Mouse (Mus musculus) cerebellum, adult 2 months (tissue): ENCODE measurements at regions not wholly inside any gene's neighbourhood (a gene's known extent, or its start where the extent isn't known, plus 50 kb on each side); places are given as distances from the start of the nearest gene placed in this dataset.

Source experiments
- DNase-seq, 2 experiments: peaks; one replicate each; pipeline ENCODE4 v3.0.0; 2021
- H3K27ac ChIP-seq: fragments of 200-500 bp; 2 replicates; pipeline ENCODE4 v1.5.1; 2012; ENCODE audit warnings: low read length, control low read depth, inconsistent platforms; ENCODE audit not compliant: insufficient read depth
- H3K27me3 ChIP-seq: fragments of 200-500 bp; 2 replicates; pipeline ENCODE4 v1.6.1; 2012; ENCODE audit warnings: inconsistent platforms, mild to moderate bottlenecking, low read length, moderate library complexity; ENCODE audit not compliant: control insufficient read depth, insufficient read depth
- H3K4me1 ChIP-seq: fragments of 200-500 bp; 2 replicates; pipeline ENCODE4 v1.6.1; 2011; ENCODE audit warnings: low read length; ENCODE audit not compliant: control insufficient read depth, insufficient read depth
- H3K4me3 ChIP-seq: fragments of 200-500 bp; replicated peaks from 2 replicates; pipeline ENCODE3; 2011; ENCODE audit warnings: mild to moderate bottlenecking, low read depth, low read length, control low read depth; ENCODE audit not compliant: insufficient read depth
- CTCF ChIP-seq: fragments of 200-500 bp; IDR thresholded peaks from 2 replicates; pipeline ENCODE4 v1.5.1; 2011; ENCODE audit warnings: low read depth, mild to moderate bottlenecking, control low read depth, low read length, moderate library complexity, borderline replicate concordance; ENCODE audit not compliant: insufficient read depth
- POLR2A ChIP-seq: fragments of 200-500 bp; IDR thresholded peaks from 2 replicates; pipeline ENCODE4 v1.6.1; 2011; ENCODE audit warnings: low read length, control low read depth, borderline replicate concordance; ENCODE audit not compliant: insufficient read depth
- WGBS: fragments of 180-500 bp; shearing (Covaris S2); methylation state at CpG from one replicate; pipeline ENCODE4 v1.1.7; 2018; 5-methylcytosine and 5-hydroxymethylcytosine counted together

GRCm38 (mm10) chr10:117483091-117483600 lies 103.3 kb upstream of the Cpsf6 start:
- DNase-seq = no peak

GRCm38 (mm10) chr10:117482361-117482760 lies 102.5 kb upstream of the Cpsf6 start:
- H3K27ac ChIP-seq = no peak overlapping the region
- H3K27me3 ChIP-seq = no peaks in the 10 kb centered on the region
- TF ChIP-seq CTCF (no peak), POLR2A (no peak)
- DNase-seq = no peak
- no peaks in the 10 kb centered on the region; the same call in 1 of the 2 replicates for H3K4me1 ChIP-seq
- 82% methylated on average over 3 of the region's 3 CpGs for WGBS
- no peak overlapping the region for H3K4me3 ChIP-seq

More at GRCm38 (mm10) chr10:117483091-117483600, 103.3 kb upstream of the Cpsf6 start:
- Histone ChIP-seq H3K4me3 (no peak overlapping the region), H3K27ac (no peak overlapping the region), H3K4me1 (no peaks in the 10 kb centered on the region; the same call in 1 of the 2 replicates), H3K27me3 (no peaks in the 10 kb centered on the region)
- WGBS = 93% methylated on average over 4 of the region's 4 CpGs
- TF ChIP-seq POLR2A = no peak
- no peak for TF ChIP-seq CTCF

- Histone ChIP-seq H3K27me3 (no peaks in the 10 kb centered on the region), H3K4me1 (no peaks in the 10 kb centered on the region; the same call in 1 of the 2 replicates), H3K27ac (no peak overlapping the region), H3K4me3 (no peak overlapping the region)
- TF ChIP-seq POLR2A (no peak), CTCF (no peak)
- WGBS = 70% methylated on average over 5 of the region's 5 CpGs
- no peak for DNase-seq
Observed at GRCm38 (mm10) chr10:117481341-117481990, 101.7 kb upstream of the Cpsf6 start.

GRCm38 (mm10) chr10:117480456-117480850 lies 100.6 kb upstream of the Cpsf6 start:
- Histone ChIP-seq H3K27me3 (no peaks in the 10 kb centered on the region), H3K4me3 (no peak overlapping the region), H3K27ac (no peak overlapping the region), H3K4me1 (no peaks in the 10 kb centered on the region; the same call in 1 of the 2 replicates)
- TF ChIP-seq POLR2A = no peak
- no peak for TF ChIP-seq CTCF
- DNase-seq = no peak
- 85% methylated on average over 5 of the region's 5 CpGs for WGBS

DNA sequence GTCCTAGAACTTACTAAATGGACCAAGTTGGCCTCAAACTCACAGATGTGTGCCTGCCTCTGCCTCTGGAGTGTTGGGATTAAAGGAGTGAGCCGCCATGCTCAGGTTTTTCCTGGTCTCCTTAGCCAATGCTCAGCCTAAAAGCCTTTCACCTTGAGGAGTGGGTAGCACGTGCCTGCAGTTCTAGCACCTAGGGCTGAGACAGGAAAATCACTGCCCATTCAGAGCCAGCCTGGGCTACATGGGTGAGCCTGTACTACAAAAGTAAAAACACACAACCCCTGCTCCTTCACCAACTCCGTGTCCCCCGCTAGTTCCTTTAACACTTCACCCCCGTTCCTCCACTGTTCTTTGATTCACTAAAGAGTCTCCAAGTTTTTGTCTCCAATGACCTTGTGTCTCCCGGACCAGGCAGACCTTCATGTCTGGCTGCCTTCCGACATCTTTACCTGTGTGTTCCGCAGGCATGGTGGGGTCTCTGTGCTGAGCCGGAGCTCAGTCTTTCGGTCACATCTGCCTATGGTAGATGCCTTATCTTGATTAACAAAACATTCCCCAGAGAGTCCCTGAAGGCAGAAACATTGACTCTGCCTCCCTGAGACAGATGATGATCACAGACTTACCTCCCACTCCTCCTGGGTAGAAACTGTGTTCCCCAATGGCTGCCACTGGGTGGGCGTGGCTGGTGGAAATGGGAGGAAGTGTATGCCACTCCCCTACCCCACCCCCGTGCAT lies 100.1 kb upstream of the Cpsf6 start:
- Histone ChIP-seq H3K4me3 (no peak overlapping the region), H3K27me3 (no peaks in the 10 kb centered on the region), H3K27ac (no peak overlapping the region), H3K4me1 (no peaks in the 10 kb centered on the region; the same call in 1 of the 2 replicates)
- WGBS = 86% methylated on average over 12 of the region's 12 CpGs
- no peak for DNase-seq
- TF ChIP-seq POLR2A = no peak
- TF ChIP-seq CTCF = no peak

- no peak overlapping the region for H3K4me3 ChIP-seq
- no peak for TF ChIP-seq CTCF
- TF ChIP-seq POLR2A = no peak
- no peaks in the 10 kb centered on the region for H3K27me3 ChIP-seq
- no peak overlapping the region for H3K27ac ChIP-seq
- no peak for DNase-seq
- no peaks in the 10 kb centered on the region; the same call in 1 of the 2 replicates for H3K4me1 ChIP-seq
- 74% methylated on average over 4 of the region's 4 CpGs for WGBS
Observed at GRCm38 (mm10) chr10:117478931-117479280, 99.1 kb upstream of the Cpsf6 start.

DNA sequence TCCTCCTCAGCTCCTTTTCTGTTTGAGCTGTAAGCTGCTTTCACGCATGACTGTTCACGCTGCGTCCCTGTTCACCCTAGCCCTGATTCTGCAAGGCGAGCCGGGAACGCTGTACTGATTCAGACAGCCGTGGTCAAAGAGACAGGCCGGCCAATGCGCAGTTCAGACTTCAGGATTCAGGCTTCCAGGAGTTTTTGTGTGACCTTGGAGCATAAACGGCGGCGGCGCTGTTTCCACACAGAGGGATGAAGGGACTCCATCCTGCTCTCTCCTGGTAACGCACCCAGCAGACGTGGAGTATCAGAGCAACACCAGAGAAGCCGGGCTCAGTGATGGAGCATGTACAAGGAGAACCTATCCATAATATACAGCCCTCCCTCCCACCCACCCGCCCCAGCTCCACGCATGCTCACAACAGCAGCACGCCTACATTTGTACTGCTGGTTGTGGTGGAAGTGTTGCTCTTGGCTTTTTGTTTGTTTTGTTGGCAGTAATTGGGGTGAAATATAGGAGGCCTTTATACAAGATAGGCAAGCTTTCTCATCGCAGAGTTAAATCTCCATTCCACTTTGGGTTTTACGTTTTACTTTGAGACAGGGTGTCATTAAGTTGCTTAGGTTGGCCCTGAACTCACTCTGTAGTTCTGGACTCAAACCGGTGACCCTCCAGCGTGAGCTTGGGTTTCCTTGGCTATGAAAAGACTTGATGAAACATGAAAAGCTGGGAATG lies 98.6 kb upstream of the Cpsf6 start:
- 34% methylated on average over 23 of the region's 23 CpGs for WGBS
- no peak overlapping the region for H3K27ac ChIP-seq

More for the DNA sequence above, 98.6 kb upstream of the Cpsf6 start:
- Histone ChIP-seq H3K4me3 (no peak overlapping the region), H3K4me1 (no peaks in the 10 kb centered on the region; the same call in 1 of the 2 replicates), H3K27me3 (no peaks in the 10 kb centered on the region)
- no peak for TF ChIP-seq POLR2A
- TF ChIP-seq CTCF = no peak
- DNase-seq = peak; percentile 7 to 13
